Mouse (Mus musculus) gastrocnemius, adult 2 months (tissue): Measurements from ENCODE around the gene Atcay. TPM values are rescaled to one million over a fixed set of nuclear protein-coding genes. Genes with fewer than 3 reads are reported as not detected.

Experiments
- DNase-seq: peaks from one replicate; pipeline ENCODE4 v3.0.0; 2022
- H3K27ac ChIP-seq: fragments of 200-600 bp; 2 replicates; pipeline ENCODE4 v1.8.1; 2022; ENCODE audit warnings: mild to moderate bottlenecking
- H3K4me3 ChIP-seq: fragments of 200-600 bp; 2 replicates; pipeline ENCODE4 v1.8.1; 2022; ENCODE audit warnings: mild to moderate bottlenecking, moderate library complexity
- CTCF ChIP-seq: fragments of 200-600 bp; IDR thresholded peaks from 2 replicates; pipeline ENCODE4 v1.8.1; 2022; ENCODE audit warnings: antibody characterized with exemption, mild to moderate bottlenecking, moderate library complexity
- intact Hi-C: fragments of 180-260 bp; cut with DNase I; formaldehyde crosslinking; loops from one replicate; pipeline ENCODE4 v1.15.1; 2025
- total RNA-seq, 2 experiments: library from RNA; stranded (reverse); gene quantifications; 2 replicates each; pipeline ENCODE4 v1.2.3; 2021

Atcay gene
- total RNA-seq, 2 experiments from 2014 or later, result not detected

GRCm38 (mm10) chr10:81257158-81258039, 26.8 kb upstream of the Atcay start:
- no peak for TF ChIP-seq CTCF
- Histone ChIP-seq H3K4me3 (peak overlapping the region; percentile 60), H3K27ac (no peak overlapping the region)
- DNase-seq, result no peak
- intact Hi-C loops, result no loop called here

- no peak for DNase-seq
- no peak for TF ChIP-seq CTCF
- Histone ChIP-seq H3K27ac (no peak overlapping the region), H3K4me3 (no peak overlapping the region)
- intact Hi-C loops, result no loop called here
These were observed 24.3 kb upstream of the Atcay start for GRCm38 (mm10) chr10:81254886-81255285.

GRCm38 (mm10) chr10:81252424-81253419, 22.1 kb upstream of the Atcay start, which contains the start of gene Matk:
Gene Matk, plus strand, starts transcription at chr10:81252935.
- TF ChIP-seq CTCF, result no peak

GRCm38 (mm10) chr10:81249442-81249841, 18.8 kb upstream of the Atcay start:
- intact Hi-C loops, result no loop called here

More at GRCm38 (mm10) chr10:81252424-81253419, 22.1 kb upstream of the Atcay start, which contains the start of gene Matk:
- no peak for DNase-seq
- Histone ChIP-seq H3K27ac (no peak within 1 kb of the TSS), H3K4me3 (no peak within 1 kb of the TSS)
- intact Hi-C loops, result no loop called here

GRCm38 (mm10) chr10:81247804-81248203, 17.2 kb upstream of the Atcay start:
- no peak for DNase-seq
- no peak overlapping the region for H3K27ac ChIP-seq
- TF ChIP-seq CTCF, result no peak
- intact Hi-C loops, result no loop called here
- H3K4me3 ChIP-seq, result no peak overlapping the region

More at GRCm38 (mm10) chr10:81249442-81249841, 18.8 kb upstream of the Atcay start:
- H3K4me3 ChIP-seq, result no peak overlapping the region
- no peak for DNase-seq
- TF ChIP-seq CTCF, result no peak
- no peak overlapping the region for H3K27ac ChIP-seq

- H3K27ac ChIP-seq, result no peak overlapping the region
- peak; percentile 18 for DNase-seq
- no peak for TF ChIP-seq CTCF
- intact Hi-C loops, result no loop called here
- H3K4me3 ChIP-seq, result no peak overlapping the region
These were observed 14.5 kb upstream of the Atcay start for GRCm38 (mm10) chr10:81245166-81245565.

GRCm38 (mm10) chr10:81244595-81244994, 14.0 kb upstream of the Atcay start:
- peak; percentile 86 for DNase-seq
- Histone ChIP-seq H3K4me3 (no peak overlapping the region), H3K27ac (no peak overlapping the region)
- TF ChIP-seq CTCF, result no peak; the same call in 1 of the 2 replicates
- intact Hi-C loops, result no loop called here

- no peak for DNase-seq
- intact Hi-C loops, result no loop called here
- TF ChIP-seq CTCF, result no peak
These were observed 13.5 kb upstream of the Atcay start for GRCm38 (mm10) chr10:81244146-81244545.

GRCm38 (mm10) chr10:81242021-81242420, 11.4 kb upstream of the Atcay start:
- intact Hi-C loops, result no loop called here
- no peak overlapping the region for H3K27ac ChIP-seq
- no peak for DNase-seq
- H3K4me3 ChIP-seq, result no peak overlapping the region
- TF ChIP-seq CTCF, result no peak

More at GRCm38 (mm10) chr10:81244146-81244545, 13.5 kb upstream of the Atcay start:
- Histone ChIP-seq H3K4me3 (no peak overlapping the region), H3K27ac (no peak overlapping the region)

- H3K27ac ChIP-seq, result no peak overlapping the region
- peak; percentile 59 for DNase-seq
- peak; percentile 66 for TF ChIP-seq CTCF
- intact Hi-C loops, result no loop called here
- no peak overlapping the region for H3K4me3 ChIP-seq
These were observed 10.2 kb upstream of the Atcay start for GRCm38 (mm10) chr10:81240876-81241275.

- TF ChIP-seq CTCF, result no peak
- DNase-seq, result peak; percentile 33
- Histone ChIP-seq H3K27ac (no peak overlapping the region), H3K4me3 (no peak overlapping the region)
- intact Hi-C loops, result no loop called here
These were observed 8.0 kb upstream of the Atcay start for GRCm38 (mm10) chr10:81238618-81239017.

GRCm38 (mm10) chr10:81236471-81237268, 6.0 kb upstream of the Atcay start:
- no peak overlapping the region for H3K27ac ChIP-seq
- peak; percentile 15 for DNase-seq
- intact Hi-C loops, result no loop called here
- no peak for TF ChIP-seq CTCF
- no peak overlapping the region for H3K4me3 ChIP-seq
